Mouse (Mus musculus): ENCODE results near the gene Kiss1r. TPM values are rescaled to one million over a fixed set of nuclear protein-coding genes. Genes with fewer than 3 reads are reported as not detected.

The Kiss1r gene
- polyA plus RNA-seq, 1 experiment from 2014 or later = 1.4 TPM

DNA sequence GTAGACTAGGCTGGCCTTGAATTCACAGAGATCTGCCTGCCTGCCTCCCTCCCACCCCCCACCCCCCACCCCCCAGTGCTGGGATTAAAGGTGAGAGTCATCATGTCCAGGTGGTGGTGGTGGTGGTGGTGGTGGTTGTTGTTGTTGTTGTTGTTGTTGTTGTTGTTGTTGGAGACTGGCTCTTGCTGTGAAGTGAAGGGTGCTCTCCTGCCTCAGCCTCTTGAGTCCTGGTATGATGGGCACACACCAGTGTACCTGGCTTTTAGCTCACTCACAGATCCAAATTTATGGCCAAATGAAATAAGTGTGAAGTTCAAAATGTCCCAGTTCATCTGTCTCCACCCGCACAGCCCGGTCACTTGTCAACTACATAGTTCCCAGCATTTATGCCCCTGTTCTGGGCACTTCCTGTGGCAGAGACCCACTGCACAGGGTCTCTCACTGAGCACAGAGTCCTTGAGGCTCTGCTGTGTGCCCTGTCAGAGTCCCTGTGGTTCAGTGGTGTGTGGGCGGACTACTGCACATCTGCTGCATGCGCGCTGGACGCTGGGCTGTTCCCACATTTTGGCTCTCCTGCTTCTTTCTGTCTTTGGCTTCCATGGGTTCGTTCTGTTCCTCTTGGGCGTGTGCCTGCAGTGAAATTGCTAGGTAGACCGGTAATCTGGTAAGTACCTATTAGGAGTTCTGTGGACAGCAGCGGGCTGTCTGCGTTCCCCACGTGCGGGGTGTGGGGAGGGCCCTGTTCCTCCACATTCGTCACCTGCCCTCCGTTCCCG is 18.2 kb downstream of the Kiss1r start:
- no peak overlapping the region for H3K4me2 ChIP-seq (replicated peaks)
- WGBS = 84% methylated on average over 16 of the region's 16 CpGs
- no peak overlapping the region for H3K4me3 ChIP-seq
- H3K27me3 ChIP-seq = no peaks in the 10 kb centered on the region
- ATAC-seq (ENCODE audit: insufficient number of reproducible peaks, insufficient read depth, low FRiP score, low TSS enrichment) = no peak
- peaks cover 37% of the 10 kb centered on the region for H3K4me1 ChIP-seq
- no peaks in the 10 kb centered on the region for H3K9me3 ChIP-seq
- H3K36me3 ChIP-seq = peaks cover 65% of the 10 kb centered on the region
- H3K9ac ChIP-seq = no peak overlapping the region
- no peak overlapping the region; the same call in 1 of the 2 replicates for H3K27ac ChIP-seq

DNA sequence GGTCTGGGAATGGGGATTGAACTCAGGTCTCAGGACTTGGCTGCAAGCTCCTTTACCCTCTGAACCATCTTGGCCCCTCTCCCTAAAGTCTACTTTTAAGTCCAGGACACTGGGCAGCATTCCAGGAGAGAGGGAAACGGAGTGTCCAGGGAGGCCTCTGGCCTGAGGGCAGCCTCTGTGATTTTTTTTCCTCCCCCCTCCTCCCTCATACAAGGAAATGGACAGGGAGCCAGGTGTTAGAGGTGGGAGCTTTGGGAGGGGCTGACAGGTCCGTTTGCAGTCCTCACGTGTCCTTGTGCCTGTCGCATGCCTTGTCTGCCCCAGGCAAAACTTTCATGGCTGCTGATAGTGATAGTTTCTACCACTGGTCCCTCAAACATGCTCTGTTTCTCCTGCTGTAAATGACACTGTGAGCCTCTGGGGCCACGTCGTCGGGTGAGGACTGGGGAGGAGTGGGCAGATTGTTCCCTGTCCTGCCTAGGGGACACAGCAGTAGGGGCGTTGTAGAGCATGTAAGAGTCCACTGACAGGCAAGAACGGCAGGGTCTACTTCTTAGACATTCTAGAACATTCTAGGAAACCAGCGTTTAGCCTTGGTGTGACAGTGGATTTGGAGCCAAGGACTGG is 19.6 kb downstream of the Kiss1r start:
- H3K9ac ChIP-seq = no peak overlapping the region

DNA sequence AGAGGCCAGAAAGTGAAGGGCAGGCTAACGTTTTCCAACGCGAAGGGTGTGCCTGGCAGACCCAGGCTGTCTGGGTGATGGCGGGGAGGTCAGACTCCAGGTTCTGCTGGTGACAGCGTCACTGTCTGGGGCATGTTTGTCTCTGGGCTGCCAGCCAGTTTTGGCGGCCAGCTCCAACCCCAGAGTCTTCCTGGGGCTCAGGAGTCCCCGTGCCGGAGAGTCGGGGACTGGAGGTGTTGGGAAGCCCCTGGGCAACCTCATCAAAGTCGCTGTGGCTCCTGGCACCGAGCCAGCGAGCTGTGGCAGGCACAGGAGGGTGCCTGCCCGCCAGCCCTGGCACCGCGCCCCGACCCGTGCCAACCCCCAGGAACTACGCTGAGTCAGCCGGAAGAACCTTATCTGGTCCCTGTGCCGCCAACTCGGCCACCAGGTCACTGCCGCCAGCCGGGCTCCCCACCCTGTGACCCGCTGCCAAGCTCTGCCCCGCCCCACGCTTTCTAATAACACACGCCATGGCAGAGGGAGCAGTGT is 20.2 kb downstream of the Kiss1r start:
- Histone ChIP-seq H3K9me3 (no peaks in the 10 kb centered on the region), H3K4me2 (replicated peaks) (no peak overlapping the region), H3K9ac (no peak overlapping the region), H3K4me3 (no peak overlapping the region), H3K27me3 (no peaks in the 10 kb centered on the region), H3K27ac (no peak overlapping the region), H3K36me3 (peaks cover 63% of the 10 kb centered on the region), H3K4me1 (peaks cover 31% of the 10 kb centered on the region)
- ATAC-seq (ENCODE audit: insufficient number of reproducible peaks, insufficient read depth, low FRiP score, low TSS enrichment) = no peak
- 81% methylated on average over 27 of the region's 27 CpGs for WGBS

More for the DNA sequence above, 19.6 kb downstream of the Kiss1r start:
- H3K27me3 ChIP-seq = no peaks in the 10 kb centered on the region
- H3K9me3 ChIP-seq = no peaks in the 10 kb centered on the region
- no peak overlapping the region for H3K4me2 ChIP-seq (replicated peaks)
- H3K27ac ChIP-seq = no peak overlapping the region
- H3K4me1 ChIP-seq = peaks cover 37% of the 10 kb centered on the region
- no peak overlapping the region for H3K4me3 ChIP-seq
- H3K36me3 ChIP-seq = peaks cover 64% of the 10 kb centered on the region
- no peak for ATAC-seq (ENCODE audit: insufficient number of reproducible peaks, insufficient read depth, low FRiP score, low TSS enrichment)
- WGBS = 58% methylated on average over 10 of the region's 10 CpGs

DNA sequence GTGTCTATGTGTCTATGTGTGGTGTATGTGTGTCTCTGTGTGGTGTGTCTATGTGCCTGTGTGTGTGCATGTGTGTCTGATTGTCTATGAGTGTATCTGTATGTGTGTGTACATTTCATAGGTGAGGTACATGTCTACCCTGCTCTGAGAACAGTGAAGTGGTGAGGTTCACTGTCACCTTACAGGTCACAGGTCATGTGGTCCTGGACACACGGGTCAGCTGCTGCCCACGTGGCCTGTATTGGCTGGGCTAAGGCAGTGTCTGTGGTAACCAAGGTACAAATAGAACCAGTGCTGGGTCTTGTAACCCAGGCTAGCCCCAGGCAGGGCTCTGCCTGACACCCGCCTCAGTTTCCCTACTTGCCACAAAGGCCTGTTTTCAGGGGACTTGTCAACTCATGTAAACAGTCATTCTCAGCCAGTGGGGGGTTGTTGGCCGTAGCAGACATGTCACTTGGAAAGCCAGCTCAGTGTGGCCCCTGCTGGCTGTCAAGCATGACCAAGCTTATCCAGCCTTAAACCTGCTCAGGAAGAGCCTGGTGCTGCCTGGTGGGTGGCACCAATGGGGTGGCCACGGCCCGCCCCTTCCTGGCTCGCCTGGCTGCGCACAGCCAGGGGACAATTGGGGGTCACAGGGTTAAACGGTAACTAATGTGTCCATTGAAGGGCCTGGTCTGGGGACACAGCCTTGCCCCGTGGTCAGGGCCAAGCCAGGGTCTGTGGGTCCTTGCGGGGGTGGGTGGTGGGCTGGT is 21.2 kb downstream of the Kiss1r start:
- no peak overlapping the region for H3K9ac ChIP-seq

DNA sequence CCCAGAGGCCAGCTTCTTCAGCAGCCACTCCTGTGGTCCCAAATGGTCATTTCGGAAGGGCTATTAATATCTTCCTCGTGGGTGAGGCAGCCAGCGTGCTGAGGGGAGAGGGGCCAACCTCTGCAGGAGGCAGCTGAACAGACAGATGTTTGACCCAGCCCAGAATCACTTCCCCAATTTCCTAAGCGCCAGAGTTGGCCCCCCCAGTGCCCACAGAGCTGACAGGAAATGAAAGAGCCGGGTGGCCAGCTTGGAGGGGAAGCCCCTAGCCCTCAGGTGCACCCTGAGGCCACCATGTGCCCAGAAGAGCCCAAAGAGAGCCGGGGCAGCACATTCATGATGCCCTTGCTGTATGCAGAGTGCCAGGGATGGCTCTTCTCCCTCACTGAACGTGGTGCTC is 24.0 kb downstream of the Kiss1r start:
- Histone ChIP-seq H3K4me3 (no peak overlapping the region), H3K9me3 (no peaks in the 10 kb centered on the region), H3K36me3 (peaks cover 40% of the 10 kb centered on the region; the same call in 1 of the 2 replicates), H3K9ac (no peak overlapping the region), H3K4me1 (peaks cover 26% of the 10 kb centered on the region), H3K27me3 (no peaks in the 10 kb centered on the region), H3K4me2 (replicated peaks) (no peak overlapping the region), H3K27ac (no peak overlapping the region)
- ATAC-seq (ENCODE audit: insufficient number of reproducible peaks, insufficient read depth, low FRiP score, low TSS enrichment) = no peak
- WGBS = 63% methylated on average over 7 of the region's 7 CpGs

More for the DNA sequence above, 21.2 kb downstream of the Kiss1r start:
- Histone ChIP-seq H3K27me3 (no peaks in the 10 kb centered on the region), H3K4me2 (replicated peaks) (no peak overlapping the region), H3K4me1 (peaks cover 21% of the 10 kb centered on the region), H3K9me3 (no peaks in the 10 kb centered on the region), H3K27ac (no peak overlapping the region), H3K36me3 (peaks cover 54% of the 10 kb centered on the region; the same call in 1 of the 2 replicates), H3K4me3 (no peak overlapping the region)
- no peak for ATAC-seq (ENCODE audit: insufficient number of reproducible peaks, insufficient read depth, low FRiP score, low TSS enrichment)
- WGBS = 42% methylated on average over 11 of the region's 11 CpGs

DNA sequence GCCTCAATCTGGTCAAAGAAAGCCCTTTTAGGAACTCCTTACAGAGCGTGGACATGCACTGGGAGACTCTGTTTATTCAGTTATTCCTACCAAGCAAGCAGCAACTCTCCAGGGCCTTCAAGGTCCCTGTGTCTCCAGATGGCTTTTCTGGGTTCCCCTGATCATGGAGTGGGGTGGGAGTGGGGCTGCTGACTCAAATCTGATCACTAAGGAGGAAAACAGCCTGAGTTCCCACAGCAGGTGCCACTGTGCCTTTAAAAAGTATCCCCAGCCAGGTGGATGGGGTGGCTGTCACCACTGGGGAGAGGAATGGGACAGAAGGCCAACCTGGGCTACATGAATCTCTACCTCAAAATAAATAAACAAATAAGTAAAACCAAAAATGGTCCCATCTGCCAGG is 26.2 kb downstream of the Kiss1r start:
- ATAC-seq (ENCODE audit: insufficient number of reproducible peaks, insufficient read depth, low FRiP score, low TSS enrichment) = no peak
- H3K36me3 ChIP-seq = peaks cover 22% of the 10 kb centered on the region; the same call in 1 of the 2 replicates
- 80% methylated on average over 1 of the region's 1 CpGs for WGBS
- no peaks in the 10 kb centered on the region for H3K9me3 ChIP-seq
- H3K4me2 ChIP-seq (replicated peaks) = no peak overlapping the region
- H3K4me3 ChIP-seq = no peak overlapping the region
- no peak overlapping the region for H3K9ac ChIP-seq
- peaks cover 32% of the 10 kb centered on the region for H3K4me1 ChIP-seq
- no peaks in the 10 kb centered on the region for H3K27me3 ChIP-seq
- no peak overlapping the region for H3K27ac ChIP-seq

DNA sequence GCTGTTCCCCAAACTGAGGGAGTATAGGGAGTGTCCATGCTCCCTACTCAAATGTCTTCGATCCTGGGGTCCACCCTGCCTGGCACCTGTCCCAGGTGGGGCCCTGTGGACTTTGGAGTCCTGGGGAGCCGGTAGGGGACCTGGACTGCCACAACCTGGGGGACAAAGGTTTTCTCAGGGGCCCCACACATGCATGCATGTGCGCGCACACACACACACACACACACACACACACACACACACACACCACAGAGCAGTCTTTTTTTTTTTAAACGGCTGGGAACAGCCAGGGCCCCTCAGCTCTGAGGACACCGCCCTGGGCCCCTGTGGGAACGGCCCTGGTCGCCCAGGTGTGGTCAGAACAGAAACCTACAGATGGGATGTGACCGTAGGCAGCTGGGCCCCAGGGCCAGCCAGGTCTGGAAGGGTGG is 26.7 kb downstream of the Kiss1r start:
- Histone ChIP-seq H3K9ac (no peak overlapping the region), H3K4me1 (peaks cover 32% of the 10 kb centered on the region), H3K27ac (no peak overlapping the region), H3K27me3 (no peaks in the 10 kb centered on the region), H3K4me2 (replicated peaks) (no peak overlapping the region), H3K9me3 (no peaks in the 10 kb centered on the region), H3K4me3 (no peak overlapping the region), H3K36me3 (peaks cover 21% of the 10 kb centered on the region)
- 83% methylated on average over 9 of the region's 9 CpGs for WGBS
- no peak for ATAC-seq (ENCODE audit: insufficient number of reproducible peaks, insufficient read depth, low FRiP score, low TSS enrichment)

DNA sequence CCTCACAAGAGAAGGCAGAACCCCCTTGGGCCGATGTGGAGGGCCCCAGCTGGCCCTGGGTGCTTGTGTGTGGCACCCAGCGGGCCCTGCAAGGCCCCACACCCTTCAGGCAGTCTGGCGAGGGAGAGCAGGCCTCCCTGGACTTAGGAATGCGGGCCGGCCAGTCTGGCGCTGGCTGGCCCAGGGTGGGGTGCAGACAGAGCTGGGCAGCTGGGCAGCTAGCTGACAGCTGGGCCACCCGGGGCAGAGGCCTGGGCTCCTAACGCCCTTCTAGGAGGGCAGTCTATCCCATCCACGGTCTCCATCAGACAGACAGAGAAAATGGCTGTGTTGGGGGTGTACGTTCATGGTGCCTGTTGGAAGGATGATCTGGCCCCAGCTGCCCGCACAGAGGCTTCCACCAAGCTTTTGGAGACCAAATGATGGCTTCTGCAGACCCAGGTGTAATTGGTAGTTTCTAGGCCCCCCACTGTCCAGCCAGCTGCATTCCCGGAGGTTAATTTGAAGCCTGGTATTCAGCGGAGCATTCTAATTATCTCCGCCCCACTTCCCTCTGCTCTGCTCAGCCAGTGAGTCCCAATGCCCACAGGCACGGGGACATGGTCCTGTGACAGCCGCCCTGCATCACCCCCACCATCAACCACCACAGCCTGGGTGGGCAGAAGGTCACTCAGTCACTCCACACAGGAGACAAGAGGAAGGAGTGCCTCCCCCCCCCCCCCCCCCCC is 28.9 kb downstream of the Kiss1r start:
- no peak overlapping the region for H3K4me3 ChIP-seq
- 19% methylated on average over 16 of the region's 16 CpGs for WGBS
- no peak for ATAC-seq (ENCODE audit: insufficient number of reproducible peaks, insufficient read depth, low FRiP score, low TSS enrichment)

DNA sequence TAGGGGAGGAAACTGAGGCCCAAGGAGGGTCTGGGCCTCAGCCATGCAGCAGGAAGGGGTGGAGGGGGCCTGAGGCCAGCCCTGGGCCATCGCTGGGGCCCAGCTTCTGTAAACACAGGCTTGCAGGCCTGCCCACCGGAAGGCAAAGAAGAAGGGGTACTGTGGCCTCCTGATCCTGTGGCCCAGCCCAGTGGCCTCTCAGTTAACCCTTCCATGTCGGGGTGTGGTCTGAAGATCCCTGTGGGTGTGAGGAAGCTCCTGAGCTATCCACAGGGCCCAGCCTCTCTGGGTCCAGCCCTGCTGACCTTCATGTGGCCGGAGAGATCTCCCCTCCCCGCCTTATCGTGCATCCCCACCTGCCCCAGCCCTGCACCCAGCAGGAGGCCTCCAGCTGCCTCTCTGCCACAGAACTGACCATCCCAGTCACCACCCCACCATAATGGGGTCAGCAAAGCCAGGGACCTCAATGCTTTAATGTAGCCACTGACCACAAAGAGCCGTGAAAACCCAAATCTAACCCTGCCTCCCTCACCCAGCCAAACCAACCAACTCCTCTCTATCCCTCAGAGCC is 30.1 kb downstream of the Kiss1r start:
- Histone ChIP-seq H3K4me1 (peaks cover 32% of the 10 kb centered on the region), H3K27ac (peak overlapping the region; percentile 73), H3K36me3 (peaks cover 40% of the 10 kb centered on the region), H3K9me3 (no peaks in the 10 kb centered on the region), H3K9ac (0 out of 2 replicates have a peak overlapping the region, but pooled peaks have one; percentile 25), H3K4me3 (0 out of 2 replicates have a peak overlapping the region, but pooled peaks have one; percentile 0), H3K27me3 (no peaks in the 10 kb centered on the region), H3K4me2 (replicated peaks) (no peak overlapping the region)
- no peak for ATAC-seq (ENCODE audit: insufficient number of reproducible peaks, insufficient read depth, low FRiP score, low TSS enrichment)
- WGBS = 10% methylated on average over 7 of the region's 7 CpGs

More for the DNA sequence above, 28.9 kb downstream of the Kiss1r start:
- H3K9me3 ChIP-seq = no peaks in the 10 kb centered on the region
- H3K4me1 ChIP-seq = peaks cover 32% of the 10 kb centered on the region
- H3K27me3 ChIP-seq = no peaks in the 10 kb centered on the region
- peaks cover 33% of the 10 kb centered on the region for H3K36me3 ChIP-seq
- H3K27ac ChIP-seq = peak overlapping the region; percentile 73
- 0 out of 2 replicates have a peak overlapping the region, but pooled peaks have one; percentile 25 for H3K9ac ChIP-seq
- H3K4me2 ChIP-seq (replicated peaks) = peak overlapping the region; percentile 10; the same call in 1 of the 2 replicates

DNA sequence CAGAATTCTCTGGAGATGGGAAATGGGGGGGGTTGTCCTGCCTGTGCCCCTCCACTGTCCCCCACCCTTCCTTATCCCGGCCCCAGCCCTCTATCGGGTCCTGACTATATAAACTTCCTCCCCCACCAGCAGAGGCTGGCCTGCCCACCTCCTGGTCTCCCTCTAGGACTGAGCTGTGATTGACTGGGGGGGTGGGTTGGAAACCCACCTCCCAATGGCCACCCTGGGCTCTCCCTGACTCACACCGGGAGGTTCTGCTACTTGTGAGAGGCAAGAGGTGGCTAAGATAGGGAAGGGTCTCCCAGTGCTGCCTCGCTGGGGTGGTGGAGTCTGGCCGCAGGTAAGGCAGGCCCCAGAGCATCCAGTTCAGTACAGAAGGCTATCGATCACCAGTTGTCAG is 30.7 kb downstream of the Kiss1r start:
- Histone ChIP-seq H3K4me3 (no peak overlapping the region), H3K36me3 (peaks cover 39% of the 10 kb centered on the region), H3K9ac (no peak overlapping the region), H3K27ac (0 out of 2 replicates have a peak overlapping the region, but pooled peaks have one; percentile 73), H3K4me2 (replicated peaks) (no peak overlapping the region), H3K27me3 (no peaks in the 10 kb centered on the region), H3K9me3 (no peaks in the 10 kb centered on the region), H3K4me1 (peaks cover 32% of the 10 kb centered on the region)
- no peak for ATAC-seq (ENCODE audit: insufficient number of reproducible peaks, insufficient read depth, low FRiP score, low TSS enrichment)
- WGBS = 65% methylated on average over 6 of the region's 6 CpGs

Data from embryonic facial prominence, embryonic 12.5 days (tissue).